Mouse (Mus musculus) spleen, adult 2 months (tissue): Measurements from ENCODE around the gene Camk1g.

Experiments used
- CTCF ChIP-seq: fragments of 200-500 bp; IDR thresholded peaks from 2 replicates; pipeline ENCODE4 v1.5.1; 2011; ENCODE audit warnings: mild to moderate bottlenecking, inconsistent platforms; ENCODE audit not compliant: insufficient read depth, insufficient read length, insufficient replicate concordance; ENCODE audit errors: extremely low read depth
- POLR2A ChIP-seq: fragments of 200-500 bp; IDR thresholded peaks from 2 replicates; pipeline ENCODE4 v1.6.1; 2011; ENCODE audit warnings: low read depth, low read length, inconsistent platforms

DNA sequence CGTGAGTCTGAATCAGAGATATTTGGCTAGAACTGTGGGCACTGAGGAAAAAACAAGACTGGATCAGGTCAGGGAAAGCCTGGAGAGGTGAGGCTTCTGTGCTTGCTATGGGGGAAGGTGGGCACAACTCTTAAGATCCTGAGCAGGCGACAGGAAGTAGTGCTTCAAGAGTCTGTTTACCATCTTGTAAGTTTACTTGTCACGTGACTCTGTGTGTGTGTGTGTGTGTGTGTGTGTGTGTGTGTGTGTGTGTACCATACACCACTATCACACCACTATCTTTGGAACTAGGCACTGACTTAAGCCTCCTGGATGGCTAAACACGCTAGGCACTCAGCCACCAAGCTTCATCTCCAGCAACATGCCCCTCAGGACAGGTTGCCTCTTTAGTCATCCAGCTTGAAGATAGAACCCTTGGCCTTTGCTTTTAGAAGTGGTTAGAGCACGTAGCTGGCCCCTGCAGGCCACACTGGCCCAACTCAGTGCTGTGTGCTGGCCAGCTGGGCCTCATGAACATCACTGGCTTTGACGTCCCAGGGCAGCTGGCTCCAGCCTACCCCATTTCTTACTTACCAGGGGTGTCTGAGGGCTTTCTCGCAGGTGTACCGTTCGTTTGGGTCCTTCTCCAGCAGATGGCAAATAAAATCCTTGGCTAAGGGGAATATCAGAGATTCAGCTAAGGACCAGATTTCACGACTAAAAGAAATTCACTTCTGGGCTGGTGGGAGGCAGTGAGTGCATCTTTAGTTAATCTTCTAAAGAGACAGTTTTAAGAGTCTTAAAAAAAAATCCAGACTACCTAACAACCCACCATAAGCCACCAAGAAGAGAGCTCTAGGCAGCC, 20.2 kb downstream of the Camk1g start:
- TF ChIP-seq POLR2A, result no peak
- no peak for TF ChIP-seq CTCF
